Comparison of ENCODE assay signal across 23 mouse cellular contexts in the genomic region with DNA sequence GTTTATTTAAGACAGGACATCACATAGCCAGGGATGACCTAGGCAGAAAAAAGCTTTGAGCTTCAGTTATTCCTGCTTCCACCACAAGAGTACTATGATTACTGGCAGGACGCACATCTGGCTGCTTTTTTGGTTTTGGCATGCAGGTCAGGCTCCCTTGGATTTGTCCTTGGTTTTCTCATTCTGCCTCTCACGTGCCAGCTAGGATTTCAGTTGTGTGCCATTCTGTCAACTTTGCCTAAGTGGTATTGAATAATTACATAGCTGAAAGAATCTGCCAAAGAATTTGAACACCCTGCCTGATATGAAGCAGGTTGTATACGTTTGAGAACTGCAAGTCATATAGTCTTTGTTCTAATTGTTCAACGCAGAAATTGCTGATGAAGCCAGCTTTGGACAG.
DNase-seq lines count a peak whose midpoint lies in the region; ATAC-seq and TF ChIP-seq lines count a peak whose summit lies in the region.
"Had no signal": no experiment of that assay in that cellular context is flagged by ENCODE, and none has a peak within 500 bp of the region (broad histone marks: within the 10 kb centered on the region; RNA-seq: fewer than 3 reads in every experiment).

No protein-coding gene starts in this region.

- no peak for ATAC-seq in stomach, postnatal 0 days (ENCODE audit: low FRiP score, low TSS enrichment)
- ATAC-seq: activated CD4-positive, CD25-positive, alpha-beta regulatory T cell, adult 4 months; CD4-positive, CD25-positive, alpha-beta regulatory T cell, adult 4 months; forebrain, embryonic 14.5 days; forebrain, embryonic 16.5 days; Patski had no signal

- no peak for TF ChIP-seq EP300 in stomach, postnatal 0 days (optimal IDR thresholded peaks at IDR 0.05)

- TF ChIP-seq CTCF in stomach, postnatal 0 days (IDR thresholded peaks at IDR 0.05; ENCODE audit: low read depth): no peak

- no peaks in the 10 kb centered on the region for H3K4me1 ChIP-seq in stomach, postnatal 0 days (replicated peaks; ENCODE audit: control insufficient read depth, insufficient read depth)
- H3K4me1 ChIP-seq: embryonic facial prominence, embryonic 10.5 days; embryonic facial prominence, embryonic 12.5 days; forebrain, embryonic 10.5 days; forebrain, embryonic 12.5 days had no signal

- no peak overlapping the region for H3K4me2 ChIP-seq in stomach, postnatal 0 days (replicated peaks; ENCODE audit: low read depth)
- H3K4me2 ChIP-seq: embryonic facial prominence, embryonic 12.5 days; forebrain, embryonic 12.5 days had no signal

- no peaks in the 10 kb centered on the region for H3K27me3 ChIP-seq in stomach, postnatal 0 days (ENCODE audit: control insufficient read depth, insufficient read depth, low read length)
- H3K27me3 ChIP-seq: CH12.LX; embryonic facial prominence, embryonic 12.5 days; forebrain, embryonic 12.5 days; Patski had no signal

- peak; percentile 55 for DNase-seq in adrenal gland, adult 2 months
- no peak for DNase-seq in adrenal gland, adult 18-20 months (ENCODE audit: low spot score in 2 of 2)
- DNase-seq in adrenal gland, postnatal 10 days: peak; percentile 16
- peak; percentile 2 for DNase-seq in adrenal gland, postnatal 25 days
- no peak for DNase-seq in testis, postnatal 14 days (ENCODE audit: low spot score)
- DNase-seq in stomach, postnatal 0 days (ENCODE audit: low spot score): no peak
- DNase-seq: B cell, adult 2 months; cerebellum, adult 11-12 months; cerebellum, adult 2 months; cerebellum, adult 9-10 months; cerebellum, postnatal 10 days; cerebellum, postnatal 25 days had no signal

- no peak overlapping the region for H3K4me3 ChIP-seq in stomach, postnatal 0 days (ENCODE audit: low read depth, low read length)
- H3K4me3 ChIP-seq: embryonic facial prominence, embryonic 10.5 days; embryonic facial prominence, embryonic 12.5 days; forebrain, embryonic 10.5 days; forebrain, embryonic 12.5 days had no signal

- H3K9ac ChIP-seq in stomach, postnatal 0 days (ENCODE audit: low read length): no peak overlapping the region
- H3K9ac ChIP-seq: embryonic facial prominence, embryonic 12.5 days; forebrain, embryonic 12.5 days had no signal

- H3K36me3 ChIP-seq in stomach, postnatal 0 days (ENCODE audit: control insufficient read depth, insufficient read depth, low read length): no peaks in the 10 kb centered on the region
- H3K36me3 ChIP-seq: embryonic facial prominence, embryonic 10.5 days; embryonic facial prominence, embryonic 12.5 days; forebrain, embryonic 10.5 days; forebrain, embryonic 12.5 days; G1E had no signal

- 41% methylated on average over 4 of the region's 4 CpGs for WGBS in stomach, postnatal 0 days

- no peak overlapping the region for H3K27ac ChIP-seq in stomach, postnatal 0 days (replicated peaks)
- H3K27ac ChIP-seq: embryonic facial prominence, embryonic 10.5 days; embryonic facial prominence, embryonic 12.5 days; forebrain, embryonic 10.5 days; forebrain, embryonic 12.5 days had no signal

- no peaks in the 10 kb centered on the region for H3K9me3 ChIP-seq in stomach, postnatal 0 days (ENCODE audit: control insufficient read depth, low read length)
- H3K9me3 ChIP-seq: embryonic facial prominence, embryonic 10.5 days; embryonic facial prominence, embryonic 12.5 days; forebrain, embryonic 10.5 days; forebrain, embryonic 12.5 days had no signal

Comparison
In these comparisons a context has a peak if more than half of its experiments do, and no peak if none do; other contexts are left out.
1. DNase-seq: peak in adrenal gland, adult 2 months (single experiment), adrenal gland, postnatal 10 days (single experiment) and adrenal gland, postnatal 25 days (single experiment); none in adrenal gland, adult 18-20 months (0 of 2), testis, postnatal 14 days (single experiment) and stomach, postnatal 0 days (single experiment).